Mouse (Mus musculus): ENCODE data around the gene Fjx1. TPM values are rescaled to one million over a fixed set of nuclear protein-coding genes. Genes with fewer than 3 reads are reported as not detected.

The Fjx1 gene
- polyA plus RNA-seq, 1 experiment from 2014 or later = 8.3 TPM

DNA sequence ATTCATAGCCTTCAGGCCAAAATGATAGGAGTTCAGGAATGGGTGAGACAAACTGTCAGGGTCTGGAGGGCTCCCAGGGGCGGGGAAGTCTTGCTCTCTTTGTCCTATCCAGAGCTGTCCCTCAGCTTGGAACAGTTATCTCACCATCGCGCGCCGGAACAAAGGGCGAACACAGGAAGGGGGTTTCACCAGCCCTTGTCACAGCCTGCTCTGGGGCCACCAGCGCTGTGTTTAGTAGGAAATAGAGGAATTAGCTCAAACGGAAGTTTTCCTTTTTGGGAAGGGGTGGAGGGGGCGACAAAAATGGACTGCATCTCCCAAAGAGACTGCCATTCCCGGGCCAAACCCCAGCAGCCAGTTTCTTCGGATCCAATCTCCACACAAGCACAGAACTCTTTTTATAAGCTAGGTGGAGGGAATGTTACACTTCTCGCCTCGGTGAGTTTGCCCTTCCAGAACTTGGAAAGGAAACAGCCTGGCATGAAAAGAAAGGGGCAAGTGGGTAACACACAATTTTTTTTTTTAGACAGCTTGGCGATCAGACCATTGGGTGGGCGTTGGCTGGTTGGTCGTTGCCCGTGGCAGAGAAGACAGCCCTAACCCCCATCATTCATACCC lies 2.6 kb downstream of the Fjx1 start:
- Histone ChIP-seq H3K4me1 (ENCODE audit: insufficient read depth) (no peaks in the 10 kb centered on the region; the same call in 1 of the 2 replicates), H3K27ac (ENCODE audit: low read depth) (no peak overlapping the region)

DNA sequence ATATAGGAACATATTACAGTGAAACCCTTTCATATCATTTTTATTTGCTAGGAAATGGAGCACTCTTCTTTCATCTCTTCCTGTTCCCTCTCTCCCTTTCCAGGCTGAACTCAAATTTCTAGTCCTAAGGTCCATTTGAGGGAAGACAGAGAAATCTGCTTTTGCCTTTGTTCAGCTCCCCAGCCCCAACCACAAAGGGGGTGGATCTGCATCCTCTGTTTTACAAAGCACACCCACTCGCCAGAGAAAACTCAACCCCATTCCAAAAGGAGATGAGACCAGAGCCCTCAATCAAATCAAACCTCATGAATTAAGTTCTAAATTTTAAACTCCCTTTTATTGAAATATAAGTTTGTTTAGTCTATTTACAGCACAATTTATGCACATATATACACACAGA lies 3.2 kb downstream of the Fjx1 start:
- Histone ChIP-seq H3K27ac (ENCODE audit: low read depth) (no peak overlapping the region), H3K36me3 (ENCODE audit: insufficient read depth) (no peaks in the 10 kb centered on the region), H3K27me3 (ENCODE audit: insufficient read depth, low read length) (peaks cover 7% of the 10 kb centered on the region), H3K9me3 (ENCODE audit: low read depth, low read length) (no peaks in the 10 kb centered on the region), H3K4me1 (ENCODE audit: insufficient read depth) (no peaks in the 10 kb centered on the region; the same call in 1 of the 2 replicates), H3K4me3 (ENCODE audit: low read depth, low read length) (no peak overlapping the region), H3K4me2 (no peak overlapping the region), H3K9ac (no peak overlapping the region)
- TF ChIP-seq CTCF (IDR thresholded peaks at IDR 0.05; ENCODE audit: low read depth) = no peak
- DNase-seq (no peak), ATAC-seq (ENCODE audit: insufficient read depth) (no peak)
- 47% methylated on average over 1 of the region's 1 CpGs for WGBS

More for the DNA sequence above, 2.6 kb downstream of the Fjx1 start:
- Histone ChIP-seq H3K4me3 (ENCODE audit: low read depth, low read length) (peak overlapping the region; percentile 70), H3K9ac (peak overlapping the region; percentile 75), H3K36me3 (ENCODE audit: insufficient read depth) (no peaks in the 10 kb centered on the region), H3K27me3 (ENCODE audit: insufficient read depth, low read length) (peaks cover 7% of the 10 kb centered on the region), H3K4me2 (peak overlapping the region; percentile 98), H3K9me3 (ENCODE audit: low read depth, low read length) (no peaks in the 10 kb centered on the region)
- WGBS = 3% methylated on average over 17 of the region's 17 CpGs
- no peak for TF ChIP-seq CTCF (IDR thresholded peaks at IDR 0.05; ENCODE audit: low read depth)
- peak; percentile 67 for DNase-seq
- ATAC-seq (ENCODE audit: insufficient read depth) = no peak

GRCm38 (mm10) chr2:102447831-102448230 lies 4.5 kb downstream of the Fjx1 start:
- H3K4me1 ChIP-seq (ENCODE audit: insufficient read depth) = no peaks in the 10 kb centered on the region; the same call in 1 of the 2 replicates
- no peak overlapping the region for H3K4me2 ChIP-seq
- ATAC-seq (ENCODE audit: insufficient read depth) (no peak), DNase-seq (no peak)
- WGBS = 86% methylated on average over 7 of the region's 7 CpGs
- H3K9me3 ChIP-seq (ENCODE audit: low read depth, low read length) = no peaks in the 10 kb centered on the region
- H3K36me3 ChIP-seq (ENCODE audit: insufficient read depth) = no peaks in the 10 kb centered on the region
- peaks cover 7% of the 10 kb centered on the region for H3K27me3 ChIP-seq (ENCODE audit: insufficient read depth, low read length)
- no peak overlapping the region for H3K27ac ChIP-seq (ENCODE audit: low read depth)
- no peak for TF ChIP-seq CTCF (IDR thresholded peaks at IDR 0.05; ENCODE audit: low read depth)
- no peak overlapping the region for H3K4me3 ChIP-seq (ENCODE audit: low read depth, low read length)
- H3K9ac ChIP-seq = no peak overlapping the region

DNA sequence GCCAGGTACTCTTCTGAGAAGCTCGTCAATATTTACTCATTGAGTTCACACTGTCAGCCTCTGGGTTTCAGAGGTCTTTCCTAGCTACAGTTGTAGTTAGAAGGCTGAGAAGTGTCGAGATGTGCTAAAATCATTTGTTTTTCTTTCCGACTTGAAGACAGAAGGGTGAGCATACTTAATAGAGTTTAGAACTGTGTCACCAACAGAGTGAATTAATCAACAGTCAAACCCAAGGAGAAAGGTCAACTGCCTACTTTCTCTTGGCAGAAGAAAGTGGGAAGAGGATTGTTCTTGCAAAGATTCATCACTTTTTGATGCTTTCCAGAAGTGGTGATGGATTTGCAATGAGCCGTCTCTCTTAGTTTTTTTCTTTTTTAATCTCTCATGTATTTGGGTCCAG lies 5.4 kb downstream of the Fjx1 start:
- WGBS = 35% methylated on average over 4 of the region's 4 CpGs

DNA sequence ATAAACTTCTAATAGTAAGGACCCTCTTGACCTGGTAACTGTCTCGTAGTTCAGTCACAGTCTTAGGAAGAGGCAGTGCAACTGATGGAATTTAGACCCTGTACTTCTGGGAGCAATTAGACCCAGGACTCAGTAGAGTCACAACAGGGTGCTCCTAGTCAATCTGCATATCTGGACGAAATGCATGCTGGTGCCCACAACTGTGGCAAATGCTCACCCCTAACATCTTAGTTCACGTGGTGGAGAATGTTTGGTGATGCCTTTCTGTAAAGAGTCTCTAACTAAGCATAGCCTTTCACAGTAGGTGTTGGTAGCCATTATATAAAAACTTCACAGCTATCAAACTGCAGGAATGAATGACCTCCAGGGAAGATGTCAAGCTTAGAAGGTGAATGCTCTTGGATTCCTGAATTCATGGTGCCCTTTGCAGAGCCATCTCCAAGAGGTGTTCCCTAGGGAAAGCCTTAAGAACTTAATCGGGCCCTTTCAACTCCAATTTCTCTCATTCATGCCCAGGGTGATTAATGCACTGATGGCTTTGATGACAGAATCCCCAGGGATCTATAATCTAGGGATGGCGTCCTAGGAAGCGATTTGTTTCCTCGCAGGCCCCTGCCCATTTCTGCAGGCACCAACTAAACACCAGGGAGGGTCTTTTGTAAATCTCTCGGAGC lies 14.8 kb downstream of the Fjx1 start:
- Histone ChIP-seq H3K36me3 (ENCODE audit: insufficient read depth) (no peaks in the 10 kb centered on the region), H3K9ac (no peak overlapping the region), H3K4me2 (no peak overlapping the region), H3K27me3 (ENCODE audit: insufficient read depth, low read length) (no peaks in the 10 kb centered on the region), H3K27ac (ENCODE audit: low read depth) (no peak overlapping the region), H3K4me1 (ENCODE audit: insufficient read depth) (no peaks in the 10 kb centered on the region), H3K9me3 (ENCODE audit: low read depth, low read length) (no peaks in the 10 kb centered on the region), H3K4me3 (ENCODE audit: low read depth, low read length) (no peak overlapping the region)
- no peak for DNase-seq
- no peak for ATAC-seq (ENCODE audit: insufficient read depth)
- TF ChIP-seq CTCF (IDR thresholded peaks at IDR 0.05; ENCODE audit: low read depth) = no peak
- 58% methylated on average over 8 of the region's 8 CpGs for WGBS

More for the DNA sequence above, 5.4 kb downstream of the Fjx1 start:
- Histone ChIP-seq H3K36me3 (ENCODE audit: insufficient read depth) (no peaks in the 10 kb centered on the region), H3K27ac (ENCODE audit: low read depth) (no peak overlapping the region), H3K4me1 (ENCODE audit: insufficient read depth) (no peaks in the 10 kb centered on the region; the same call in 1 of the 2 replicates), H3K9me3 (ENCODE audit: low read depth, low read length) (no peaks in the 10 kb centered on the region), H3K4me3 (ENCODE audit: low read depth, low read length) (no peak overlapping the region), H3K9ac (no peak overlapping the region), H3K4me2 (no peak overlapping the region), H3K27me3 (ENCODE audit: insufficient read depth, low read length) (peaks cover 7% of the 10 kb centered on the region)
- ATAC-seq (ENCODE audit: insufficient read depth) = no peak
- DNase-seq = no peak
- no peak for TF ChIP-seq CTCF (IDR thresholded peaks at IDR 0.05; ENCODE audit: low read depth)

GRCm38 (mm10) chr2:102433879-102434278 lies 18.4 kb downstream of the Fjx1 start:
- Histone ChIP-seq H3K9ac (no peak overlapping the region), H3K4me3 (ENCODE audit: low read depth, low read length) (no peak overlapping the region), H3K27me3 (ENCODE audit: insufficient read depth, low read length) (no peaks in the 10 kb centered on the region), H3K4me2 (no peak overlapping the region), H3K4me1 (ENCODE audit: insufficient read depth) (no peaks in the 10 kb centered on the region), H3K27ac (ENCODE audit: low read depth) (no peak overlapping the region), H3K9me3 (ENCODE audit: low read depth, low read length) (no peaks in the 10 kb centered on the region), H3K36me3 (ENCODE audit: insufficient read depth) (no peaks in the 10 kb centered on the region)
- WGBS = 52% methylated on average over 1 of the region's 1 CpGs
- no peak for TF ChIP-seq CTCF (IDR thresholded peaks at IDR 0.05; ENCODE audit: low read depth)
- ATAC-seq (ENCODE audit: insufficient read depth) = no peak
- DNase-seq = no peak

DNA sequence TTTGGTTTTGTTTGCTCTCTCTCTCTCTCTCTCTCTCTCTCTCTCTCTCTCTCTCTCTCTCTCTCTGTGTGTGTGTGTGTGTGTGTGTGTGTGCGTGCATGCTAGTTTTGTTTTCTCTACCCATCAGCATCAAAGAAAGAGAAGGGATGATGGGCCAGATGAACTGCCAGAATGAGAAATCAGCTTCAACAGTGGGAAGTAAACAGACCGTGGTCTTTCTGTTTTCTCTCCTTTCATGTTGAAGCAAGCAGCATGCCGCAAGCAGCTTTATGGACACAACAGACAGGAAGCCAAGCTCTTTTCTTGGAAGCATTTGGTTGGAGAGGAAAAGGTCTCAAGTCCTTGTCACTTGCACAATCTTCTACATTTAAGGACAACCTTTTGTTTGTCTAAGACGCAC lies 21.2 kb downstream of the Fjx1 start:
- no peak overlapping the region for H3K27ac ChIP-seq (ENCODE audit: low read depth)
- TF ChIP-seq CTCF (IDR thresholded peaks at IDR 0.05; ENCODE audit: low read depth) = no peak
- no peaks in the 10 kb centered on the region for H3K27me3 ChIP-seq (ENCODE audit: insufficient read depth, low read length)
- DNase-seq (peak; percentile 51), ATAC-seq (ENCODE audit: insufficient read depth) (no peak)
- no peak overlapping the region for H3K9ac ChIP-seq
- H3K4me1 ChIP-seq (ENCODE audit: insufficient read depth) = no peaks in the 10 kb centered on the region
- 23% methylated on average over 4 of the region's 4 CpGs for WGBS
- H3K4me3 ChIP-seq (ENCODE audit: low read depth, low read length) = no peak overlapping the region
- no peaks in the 10 kb centered on the region for H3K9me3 ChIP-seq (ENCODE audit: low read depth, low read length)
- no peak overlapping the region for H3K4me2 ChIP-seq
- no peaks in the 10 kb centered on the region for H3K36me3 ChIP-seq (ENCODE audit: insufficient read depth)

Data from lung, embryonic 14.5 days (tissue).